Mouse (Mus musculus): Measurements from ENCODE around the gene Zfp385a.

- no peak for TF ChIP-seq CTCF (IDR thresholded peaks at IDR 0.05; ENCODE audit: borderline replicate concordance, insufficient read depth, low read length)
- TF ChIP-seq POLR2A (IDR thresholded peaks at IDR 0.05; ENCODE audit: low read depth, low read length), result no peak
Measured at GRCm38 (mm10) chr15:103341547-103341946, 1.7 kb upstream of the Zfp385a start.

Measured in embryonic fibroblast, embryonic 13.5 days (primary cell).